Mouse (Mus musculus) embryonic fibroblast, embryonic 13.5 days (primary cell): ENCODE data around the gene Acat3. TPM values are rescaled to one million over a fixed set of nuclear protein-coding genes. Genes with fewer than 3 reads are reported as not detected.
"Not testable (repeated sequence)": the region's sequence is repeated elsewhere in the genome, so short reads cannot be mapped to it uniquely, and the experiment has no call there.

Source experiments
- H3K27ac ChIP-seq: 2 replicates; pipeline ENCODE4 v1.5.1; 2012; ENCODE audit warnings: low read length, control low read depth, inconsistent platforms; ENCODE audit not compliant: insufficient read depth
- H3K4me1 ChIP-seq: 2 replicates; pipeline ENCODE4 v1.6.1; 2011; ENCODE audit warnings: low read length; ENCODE audit not compliant: control insufficient read depth, insufficient read depth
- H3K4me3 ChIP-seq: 2 replicates; pipeline ENCODE4 v1.5.1; 2011; ENCODE audit warnings: mild to moderate bottlenecking, control low read depth, low read length; ENCODE audit not compliant: insufficient read depth
- CTCF ChIP-seq: IDR thresholded peaks from 2 replicates; pipeline ENCODE4 v1.5.1; 2011; ENCODE audit warnings: mild to moderate bottlenecking, control low read depth, low read length, moderate library complexity, borderline replicate concordance; ENCODE audit not compliant: insufficient read depth
- POLR2A ChIP-seq: IDR thresholded peaks from 2 replicates; pipeline ENCODE4 v1.6.1; 2011; ENCODE audit warnings: low read depth, mild to moderate bottlenecking, control low read depth, low read length, moderate library complexity
- polyA plus RNA-seq: library from polyadenylated mRNA; stranded (reverse); fragments of >200 nt; gene quantifications from 2 replicates; pipeline ENCODE4 v1.2.4, GENCODE M21; 2011; ENCODE audit warnings: low read depth; ENCODE audit not compliant: missing spikeins, insufficient read length

Gene Acat3
- polyA plus RNA-seq, 1 experiment = 0.61 TPM

DNA sequence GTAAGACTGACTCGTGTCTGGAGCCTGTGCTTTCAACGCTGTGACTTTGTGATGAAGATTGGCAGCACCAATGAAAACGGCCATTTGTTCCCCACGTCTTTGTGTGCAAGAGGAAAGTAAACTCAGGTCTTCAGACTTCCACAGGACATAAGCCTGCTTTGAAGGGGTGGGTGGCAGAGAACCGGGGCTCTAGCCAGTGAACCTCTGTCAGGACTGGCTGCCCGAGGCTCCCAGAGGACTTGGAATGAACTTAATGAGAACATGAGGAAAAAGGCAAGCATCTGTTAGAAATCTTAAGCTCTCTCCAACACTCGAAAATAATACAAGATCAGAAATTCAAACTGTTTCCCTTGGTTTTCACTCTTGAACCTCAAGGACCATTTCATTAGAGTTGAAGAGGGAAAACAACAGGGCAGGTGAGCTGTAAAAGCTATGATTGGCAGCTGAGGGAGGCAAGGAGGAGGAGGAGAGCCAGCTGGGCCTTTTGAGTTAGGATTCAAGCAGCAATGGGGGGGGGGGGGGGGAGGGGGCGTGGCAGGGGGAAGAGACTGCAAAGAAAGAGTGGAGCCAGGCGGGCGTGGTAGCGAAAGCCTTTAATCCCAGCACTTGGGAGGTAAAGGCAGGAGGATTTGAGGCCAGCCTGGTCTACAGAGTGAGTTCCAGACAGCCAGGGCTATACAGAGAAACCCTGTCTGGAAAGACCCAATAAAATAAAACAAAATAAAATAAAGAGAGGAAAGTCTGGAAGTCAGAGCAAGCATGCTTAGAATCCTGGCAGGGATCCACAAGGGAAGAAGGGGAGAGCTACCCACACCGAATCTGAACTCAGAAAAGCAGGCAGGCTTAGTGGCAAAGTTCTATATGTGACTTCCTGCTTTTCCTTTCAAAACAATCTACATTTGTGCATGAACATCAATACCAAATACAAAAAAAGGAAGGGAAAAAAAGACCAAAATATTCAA, 36.7 kb downstream of the Acat3 start:
- no peak overlapping the region for H3K27ac ChIP-seq
- H3K4me1 ChIP-seq = no peaks in the 10 kb centered on the region
- no peak overlapping the region for H3K4me3 ChIP-seq
- TF ChIP-seq POLR2A (no peak), CTCF (no peak)

DNA sequence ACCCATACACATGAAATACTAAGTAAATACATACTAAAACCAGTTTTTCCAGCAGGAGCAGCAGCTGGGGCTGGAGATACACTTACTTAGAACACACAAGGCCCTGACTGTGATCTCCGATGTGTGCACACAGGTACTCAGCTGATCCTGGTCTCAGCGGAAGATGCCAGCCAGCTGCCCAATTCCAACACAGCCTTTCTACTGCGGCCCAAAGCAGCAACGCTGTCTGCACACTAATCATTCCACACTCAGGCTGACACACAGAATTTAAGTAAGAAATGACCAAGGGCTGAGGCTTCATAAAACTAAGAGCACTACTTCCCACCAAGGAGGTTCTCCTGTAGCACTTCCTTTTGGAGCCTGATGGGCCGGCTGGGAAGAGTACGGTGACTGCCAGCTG, 38.1 kb downstream of the Acat3 start:
- Histone ChIP-seq H3K4me3 (no peak overlapping the region), H3K27ac (no peak overlapping the region)

DNA sequence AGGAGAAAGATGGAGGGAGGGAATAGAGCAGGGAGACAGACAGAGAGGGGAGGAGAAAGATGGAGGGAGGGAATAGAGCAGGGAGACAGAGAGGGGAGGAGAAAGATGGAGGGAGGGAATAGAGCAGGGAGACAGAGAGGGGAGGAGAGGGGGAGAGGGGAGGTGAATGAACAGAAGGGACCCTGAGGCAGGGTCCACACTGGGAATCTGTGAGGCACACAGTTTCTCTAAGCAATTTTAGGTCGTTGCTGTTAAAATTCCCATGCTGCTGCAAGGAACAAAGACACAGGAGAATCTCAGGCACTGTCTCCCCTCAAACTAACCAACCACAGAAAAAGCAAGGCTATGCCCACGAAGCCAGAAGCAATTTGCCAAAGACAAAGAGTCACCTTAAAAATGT, 41.8 kb downstream of the Acat3 start:
- not testable (repeated sequence) for H3K27ac ChIP-seq, H3K4me1 ChIP-seq, H3K4me3 ChIP-seq

More for the DNA sequence above, 38.1 kb downstream of the Acat3 start:
- no peaks in the 10 kb centered on the region for H3K4me1 ChIP-seq
- TF ChIP-seq POLR2A (no peak), CTCF (no peak)

- H3K27ac ChIP-seq = no peak overlapping the region
- TF ChIP-seq CTCF = no peak
- no peak for TF ChIP-seq POLR2A
- H3K4me1 ChIP-seq = no peaks in the 10 kb centered on the region
- no peak overlapping the region for H3K4me3 ChIP-seq
Measured at GRCm38 (mm10) chr17:12897674-12898073, 42.7 kb downstream of the Acat3 start.

GRCm38 (mm10) chr17:12892033-12892432, 48.4 kb downstream of the Acat3 start:
- Histone ChIP-seq H3K4me3 (no peak overlapping the region), H3K27ac (no peak overlapping the region), H3K4me1 (no peaks in the 10 kb centered on the region)
- no peak for TF ChIP-seq POLR2A

DNA sequence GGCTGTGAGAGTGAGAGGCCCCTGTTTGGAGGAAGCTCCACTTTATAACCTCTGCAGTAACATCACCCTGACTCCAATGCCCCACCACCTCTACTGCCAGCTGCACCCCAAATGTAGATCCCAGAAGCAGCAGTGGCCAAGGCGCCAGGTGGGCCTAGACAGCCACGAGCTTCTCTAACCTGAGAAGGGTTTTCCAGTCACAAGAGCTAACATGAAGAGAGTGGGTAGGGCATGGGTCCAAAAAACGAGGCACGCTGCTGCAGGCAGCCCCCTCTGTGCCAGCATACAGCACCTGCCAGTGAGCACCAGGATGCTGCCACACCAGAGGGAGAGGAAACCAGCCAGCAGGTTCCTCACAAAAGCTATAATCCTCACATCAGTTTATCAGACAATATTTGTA, 49.3 kb downstream of the Acat3 start:
- Histone ChIP-seq H3K4me1 (no peaks in the 10 kb centered on the region), H3K27ac (no peak overlapping the region), H3K4me3 (no peak overlapping the region)
- TF ChIP-seq CTCF (no peak), POLR2A (no peak)

DNA sequence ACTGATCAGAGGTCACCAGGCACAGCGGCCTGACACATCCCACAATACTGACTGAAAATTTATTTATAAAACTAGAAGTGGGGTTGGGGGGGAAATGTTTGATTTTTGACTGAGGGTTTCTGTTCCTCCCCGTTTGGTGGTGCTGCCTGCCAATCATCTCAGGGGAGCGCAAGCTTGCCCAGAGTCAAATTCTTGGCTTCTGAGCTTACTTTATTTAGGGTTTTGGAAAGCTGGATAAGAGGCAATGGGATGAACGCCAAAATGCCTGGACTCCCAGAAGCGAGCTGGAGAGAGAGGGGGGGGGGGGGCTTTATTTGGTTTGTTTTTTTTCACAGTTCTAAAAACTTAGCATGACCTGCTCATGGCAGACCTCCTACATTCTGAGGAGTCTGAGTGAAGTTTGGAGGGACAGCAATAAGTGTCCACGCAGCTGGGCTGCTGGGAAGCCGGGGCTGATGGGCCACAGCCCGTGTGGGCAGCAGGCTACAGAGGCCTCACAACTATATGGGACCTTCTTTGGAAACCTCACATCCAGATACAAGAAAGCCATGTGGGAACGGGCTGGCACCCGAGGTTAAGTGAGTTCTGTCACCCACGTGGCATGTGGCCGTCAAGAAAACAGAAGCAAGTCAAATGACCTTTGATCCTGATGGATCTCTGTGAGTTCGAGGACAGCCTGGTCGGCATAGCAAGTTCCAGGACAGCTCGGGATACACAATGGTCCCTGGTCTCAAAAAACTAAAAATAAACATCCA, 53.2 kb downstream of the Acat3 start:
- no peak for TF ChIP-seq POLR2A
- TF ChIP-seq CTCF = no peak
- H3K4me1 ChIP-seq = no peaks in the 10 kb centered on the region
- H3K27ac ChIP-seq = no peak overlapping the region
- no peak overlapping the region for H3K4me3 ChIP-seq

- Histone ChIP-seq H3K27ac (no peak overlapping the region), H3K4me3 (no peak overlapping the region), H3K4me1 (no peaks in the 10 kb centered on the region)
- TF ChIP-seq POLR2A (no peak), CTCF (no peak)
Measured at GRCm38 (mm10) chr17:12886620-12887019, 53.8 kb downstream of the Acat3 start.

DNA sequence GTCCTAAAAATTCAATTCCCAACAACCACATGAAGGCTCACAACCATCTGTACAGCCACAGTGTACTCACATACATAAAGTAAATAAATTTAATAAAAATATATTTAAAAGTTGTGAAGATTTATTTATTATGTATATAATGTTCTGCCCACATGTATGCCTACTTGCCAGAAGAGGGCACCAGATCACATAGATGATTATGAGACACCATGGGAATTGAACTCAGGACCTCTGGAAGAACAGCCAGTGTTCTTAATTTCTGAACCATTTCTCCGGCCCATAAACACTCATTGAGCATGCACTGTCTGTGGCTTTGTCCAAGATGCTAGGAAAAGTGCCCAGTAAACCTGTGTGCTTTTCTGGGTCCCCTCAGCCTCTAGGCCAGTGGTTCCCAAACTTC, 59.2 kb downstream of the Acat3 start:
- TF ChIP-seq POLR2A = no peak
- TF ChIP-seq CTCF = no peak

DNA sequence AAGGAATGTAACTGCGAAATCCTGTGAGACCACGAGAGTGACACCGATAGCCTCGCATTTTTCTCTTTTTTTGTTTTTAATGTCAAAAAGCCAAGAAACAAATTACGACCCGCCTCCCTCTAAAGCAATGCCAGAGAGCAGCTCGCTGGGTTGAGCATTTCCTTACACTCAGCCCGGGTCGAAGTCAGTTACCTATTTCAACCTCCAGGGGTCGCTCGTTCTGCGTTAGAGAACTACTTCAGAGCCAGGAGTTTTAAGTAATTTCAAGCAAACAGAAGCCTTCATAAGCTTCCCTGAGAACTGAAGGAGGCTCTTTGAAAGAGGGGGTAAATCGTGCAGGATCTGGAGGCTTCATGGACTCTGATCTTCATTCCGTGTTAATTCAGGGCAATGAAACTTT, 60.2 kb downstream of the Acat3 start:
- Histone ChIP-seq H3K27ac (no peak overlapping the region), H3K4me3 (no peak overlapping the region), H3K4me1 (no peaks in the 10 kb centered on the region)
- TF ChIP-seq POLR2A (no peak), CTCF (no peak)

More for the DNA sequence above, 59.2 kb downstream of the Acat3 start:
- Histone ChIP-seq H3K4me3 (no peak overlapping the region), H3K27ac (no peak overlapping the region), H3K4me1 (no peaks in the 10 kb centered on the region)

DNA sequence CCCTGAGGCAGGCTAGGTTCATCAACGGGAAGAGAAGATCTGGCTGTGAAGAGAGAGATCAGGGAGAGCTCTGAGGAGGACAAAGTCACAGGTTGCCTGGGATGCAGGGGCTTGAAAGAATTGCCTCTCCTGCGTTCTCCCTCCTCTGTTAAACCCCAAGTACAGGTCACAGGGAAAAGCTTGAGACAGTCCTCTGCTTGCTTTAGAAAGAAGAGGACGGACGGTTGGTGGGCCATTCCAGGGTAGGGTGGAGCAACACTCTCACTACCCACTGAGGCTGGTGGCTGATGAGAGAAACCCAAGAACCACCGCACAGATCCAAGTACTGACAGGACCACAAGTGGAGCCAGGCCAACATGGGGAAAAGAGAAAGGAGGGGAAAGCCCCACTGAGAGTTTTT, 64.7 kb downstream of the Acat3 start, which contains the start of gene Mrgprh:
Gene Mrgprh (plus strand): TSS at position 301 of the 400 bp plus-strand sequence.
- H3K4me1 ChIP-seq = no peaks in the 10 kb centered on the region
- TF ChIP-seq POLR2A (no peak), CTCF (no peak)
- no peak within 1 kb of the TSS for H3K27ac ChIP-seq
- H3K4me3 ChIP-seq = no peak within 1 kb of the TSS

Other genes with a start within 250 kb of the Acat3 start
- gene Igf2r, start 170.9 kb downstream of the Acat3 start, polyA plus RNA-seq = 246 and 249 TPM in 2 replicates
- gene Mas1, start 72.5 kb downstream of the Acat3 start, polyA plus RNA-seq = not detected in 2 replicates
- gene Mrgprh, start 64.6 kb downstream of the Acat3 start, polyA plus RNA-seq = not detected in 2 replicates
- gene Pnldc1, start 30.4 kb downstream of the Acat3 start, polyA plus RNA-seq = 2.5 and 2.7 TPM in 2 replicates
- gene Tcp1, start 24.9 kb downstream of the Acat3 start, polyA plus RNA-seq = 370 and 388 TPM in 2 replicates
- gene Mrpl18, start 24.3 kb downstream of the Acat3 start, polyA plus RNA-seq = 36.1 and 37.7 TPM in 2 replicates
- gene Acat2, start 20.1 kb upstream of the Acat3 start, polyA plus RNA-seq = 46.5 and 46.7 TPM in 2 replicates
- 113 and 135 TPM in 2 replicates for gene Wtap, start 53.6 kb upstream of the Acat3 start, polyA plus RNA-seq
- gene Sod2, start 66.2 kb upstream of the Acat3 start, polyA plus RNA-seq = 52.9 and 53.8 TPM in 2 replicates
- gene Gpr31b, start 111.7 kb upstream of the Acat3 start, polyA plus RNA-seq = not detected in 2 replicates
- not detected in 2 replicates for gene Tcp10b, start 120.5 kb upstream of the Acat3 start, polyA plus RNA-seq
- not detected in 2 replicates for gene Unc93a, start 191.2 kb upstream of the Acat3 start, polyA plus RNA-seq